Mouse (Mus musculus) layer of hippocampus, postnatal 36 days (tissue): ENCODE data around the gene Hoxc4. TPM values are rescaled to one million over a fixed set of nuclear protein-coding genes. Genes with fewer than 3 reads are reported as not detected.

Experiments used
- DNase-seq, 2 experiments: peaks; one replicate each; pipeline ENCODE4 v3.0.0; 2022
- total RNA-seq, 2 experiments: library from RNA; stranded (reverse); gene quantifications; 2 replicates each; pipeline ENCODE4 v1.2.3; 2021

Gene Hoxc4
- total RNA-seq, 2 experiments from 2014 or later: not detected

DNA sequence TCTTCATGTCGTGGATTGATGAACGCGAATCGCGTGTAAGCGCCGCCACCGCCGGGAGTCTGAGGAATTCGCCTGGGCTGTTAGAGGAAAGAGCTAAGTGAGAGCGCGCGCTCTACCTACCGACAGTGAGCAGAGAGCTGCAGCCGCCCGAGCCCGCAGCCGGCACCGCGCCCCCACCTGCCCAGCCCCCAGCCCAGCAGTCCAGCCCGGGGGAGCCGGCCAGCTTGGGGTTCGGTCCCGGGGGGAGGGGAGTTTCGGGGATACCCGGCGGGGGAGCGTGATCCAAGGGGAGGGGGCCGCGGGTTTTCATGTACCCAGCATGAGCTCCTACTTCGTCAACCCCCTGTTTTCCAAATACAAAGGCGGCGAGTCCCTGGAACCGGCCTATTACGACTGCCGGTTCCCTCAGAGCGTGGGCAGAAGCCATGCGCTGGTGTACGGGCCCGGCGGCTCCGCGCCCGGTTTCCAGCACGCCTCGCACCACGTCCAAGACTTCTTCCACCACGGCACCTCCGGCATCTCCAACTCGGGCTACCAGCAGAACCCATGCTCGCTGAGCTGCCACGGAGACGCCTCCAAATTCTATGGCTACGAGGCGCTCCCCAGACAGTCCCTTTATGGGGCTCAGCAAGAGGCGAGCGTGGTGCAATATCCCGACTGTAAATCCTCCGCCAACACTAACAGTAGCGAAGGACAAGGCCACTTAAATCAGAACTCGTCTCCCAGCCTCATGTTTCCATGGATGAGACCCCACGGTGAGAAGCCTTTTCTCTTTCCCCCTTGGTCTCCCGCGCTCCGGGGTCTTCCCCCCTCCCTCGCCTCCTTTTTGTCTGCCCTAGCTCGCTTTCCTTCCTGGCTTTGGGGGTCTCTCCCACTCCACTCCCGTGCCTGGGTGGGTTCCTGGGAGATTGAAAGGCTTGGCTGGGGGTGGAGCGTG lies 28.0 kb upstream of the Hoxc4 start, which contains the start of gene Hoxc8:
TSS of gene Hoxc8 (plus strand) at position 147 of the 937 bp plus-strand sequence.
- DNase-seq: no peak

- no peak for DNase-seq
Observed at GRCm38 (mm10) chr15:102991782-102992181, 27.0 kb upstream of the Hoxc4 start.

DNA sequence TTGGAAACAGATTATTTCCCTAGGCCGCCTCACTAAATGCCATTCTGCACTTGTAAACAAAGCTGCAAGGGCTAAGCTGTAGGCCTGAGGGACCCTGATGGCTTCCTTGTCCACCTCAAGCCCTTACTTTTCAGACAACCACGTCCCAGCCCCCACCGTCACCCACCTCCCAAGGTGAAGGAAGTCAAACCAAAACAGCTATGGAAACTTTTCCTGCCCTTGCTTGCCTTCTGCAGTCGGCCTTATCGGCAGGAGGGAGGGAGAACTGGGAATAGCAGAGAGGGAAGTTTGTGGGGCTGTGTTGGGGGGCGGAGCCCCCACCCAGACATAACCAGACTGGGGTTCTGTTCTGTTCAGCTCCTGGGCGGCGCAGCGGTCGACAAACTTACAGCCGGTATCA lies 26.5 kb upstream of the Hoxc4 start:
- no peak for DNase-seq

- DNase-seq: no peak
Observed at GRCm38 (mm10) chr15:102992863-102993262, 25.9 kb upstream of the Hoxc4 start.

GRCm38 (mm10) chr15:102996548-102996947 lies 22.2 kb upstream of the Hoxc4 start:
- DNase-seq: no peak

DNA sequence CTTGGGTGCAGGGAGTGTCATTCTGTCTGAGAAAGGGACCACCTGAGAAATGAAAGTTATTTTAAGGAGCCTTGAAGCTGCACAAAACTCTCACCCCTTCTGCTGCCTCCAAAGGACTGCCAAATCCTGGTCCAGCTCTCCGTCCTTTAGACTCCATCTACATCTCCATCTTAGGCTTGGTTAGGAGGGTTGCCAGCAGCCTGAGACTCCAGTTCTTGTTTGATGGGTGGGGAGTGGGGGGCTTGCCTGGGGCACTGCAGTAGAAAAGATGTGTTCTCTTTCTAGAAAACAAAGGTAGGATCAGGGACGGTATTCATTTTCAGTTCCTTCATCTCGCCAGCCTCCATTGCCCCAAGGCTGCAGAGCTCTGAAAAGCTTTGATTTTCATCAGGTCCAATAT lies 21.3 kb upstream of the Hoxc4 start:
- no peak for DNase-seq

GRCm38 (mm10) chr15:102997939-102998355 lies 20.8 kb upstream of the Hoxc4 start, which contains the start of gene Hoxc6:
Gene Hoxc6, plus strand, starts transcription at chr15:102998257.
- no peak for DNase-seq

- no peak for DNase-seq
Observed at GRCm38 (mm10) chr15:102998608-102999182, 20.0 kb upstream of the Hoxc4 start.

GRCm38 (mm10) chr15:102999183-102999831 lies 19.4 kb upstream of the Hoxc4 start:
- DNase-seq: no peak

GRCm38 (mm10) chr15:102999955-103000354 lies 18.8 kb upstream of the Hoxc4 start:
- no peak for DNase-seq

GRCm38 (mm10) chr15:103000501-103000901 lies 18.2 kb upstream of the Hoxc4 start:
- DNase-seq: no peak

DNA sequence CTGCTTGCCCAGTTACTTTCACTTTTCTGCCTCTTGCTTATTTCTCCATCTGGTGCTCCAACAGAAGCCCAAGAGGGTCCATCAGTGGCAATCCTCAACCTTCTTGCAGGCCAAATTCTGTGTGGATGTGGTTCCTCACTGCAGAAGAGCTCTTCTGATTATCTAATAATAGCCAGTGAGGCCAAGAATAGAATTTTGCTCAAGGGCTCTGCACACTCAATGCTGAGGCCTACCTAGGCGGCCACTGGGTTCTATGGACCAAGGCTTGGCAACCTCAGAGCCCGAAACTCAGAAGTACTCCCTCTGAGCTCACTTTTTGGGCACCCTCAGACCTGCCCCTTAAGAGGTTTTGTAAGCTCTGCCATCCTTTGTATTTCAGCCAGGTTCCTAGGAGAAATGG lies 17.4 kb upstream of the Hoxc4 start:
- DNase-seq: no peak

DNA sequence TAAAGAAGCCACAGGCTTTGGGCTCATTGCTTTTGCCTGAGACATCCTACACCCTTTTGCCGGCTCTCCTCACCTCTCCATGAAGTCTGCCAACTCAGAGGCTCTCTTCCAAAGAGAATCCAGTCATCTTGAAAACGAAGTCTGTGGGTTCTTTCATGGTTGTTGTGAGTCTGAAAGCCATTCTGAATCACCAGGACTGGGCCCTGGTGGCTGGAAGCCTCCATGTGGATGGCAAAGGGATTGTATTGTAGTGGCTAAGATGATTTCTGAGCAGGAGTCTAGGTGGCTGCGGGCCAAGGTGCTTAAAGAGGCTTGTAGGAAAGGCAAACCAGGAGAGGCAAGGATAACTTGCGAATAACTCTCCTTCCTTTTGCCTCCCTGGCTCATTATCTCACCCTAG lies 16.6 kb upstream of the Hoxc4 start:
- no peak for DNase-seq

DNA sequence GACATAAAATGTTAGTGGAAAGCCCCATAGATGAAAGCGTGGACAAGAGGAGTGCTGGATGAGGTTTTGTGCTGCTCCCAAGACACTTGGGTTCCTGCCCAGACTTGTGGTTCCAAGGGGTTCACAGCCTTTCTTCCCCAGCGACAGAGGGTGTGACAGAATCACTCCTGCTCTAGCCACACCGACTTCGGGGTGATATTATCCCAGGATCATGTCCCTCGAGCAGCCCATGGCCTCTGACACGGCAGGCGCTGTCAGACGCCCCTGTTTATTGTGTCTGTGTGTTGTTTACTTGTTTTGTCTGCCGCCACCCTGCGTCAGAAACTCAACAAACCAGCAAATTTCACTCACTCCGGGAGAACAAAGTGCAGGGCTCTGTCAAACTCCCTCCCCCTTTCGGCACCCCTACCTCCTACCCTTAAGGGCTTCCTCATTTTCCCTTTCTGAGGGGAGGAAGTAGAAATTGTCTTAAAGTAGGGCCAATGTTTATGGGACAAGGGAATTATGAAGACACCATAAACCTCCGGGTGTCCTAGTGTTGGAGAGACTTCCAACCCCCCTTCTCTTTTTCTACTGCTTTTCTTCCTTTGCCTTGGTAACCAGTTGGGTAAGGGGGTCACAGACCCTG lies 15.8 kb upstream of the Hoxc4 start:
- no peak for DNase-seq

DNA sequence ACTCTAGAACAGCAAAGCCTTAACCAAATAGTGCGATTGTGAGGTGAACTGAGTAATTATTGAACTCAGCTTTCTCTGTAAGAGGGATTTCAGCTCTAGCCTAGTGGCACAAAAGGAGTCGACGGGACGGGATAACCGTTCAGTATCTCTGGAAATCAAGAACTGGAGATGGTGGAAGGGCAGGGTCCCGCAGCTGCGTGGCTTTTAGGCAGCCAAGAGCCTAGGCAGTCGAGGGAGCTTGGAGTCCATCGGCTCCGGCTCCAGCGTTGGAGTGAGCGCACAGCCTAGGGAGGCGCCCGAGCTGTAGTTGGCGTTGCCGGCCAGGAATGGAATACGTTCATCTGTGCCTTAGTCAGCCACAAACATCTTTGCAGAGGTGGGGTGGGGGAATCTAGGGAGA lies 13.4 kb upstream of the Hoxc4 start:
- no peak for DNase-seq

DNA sequence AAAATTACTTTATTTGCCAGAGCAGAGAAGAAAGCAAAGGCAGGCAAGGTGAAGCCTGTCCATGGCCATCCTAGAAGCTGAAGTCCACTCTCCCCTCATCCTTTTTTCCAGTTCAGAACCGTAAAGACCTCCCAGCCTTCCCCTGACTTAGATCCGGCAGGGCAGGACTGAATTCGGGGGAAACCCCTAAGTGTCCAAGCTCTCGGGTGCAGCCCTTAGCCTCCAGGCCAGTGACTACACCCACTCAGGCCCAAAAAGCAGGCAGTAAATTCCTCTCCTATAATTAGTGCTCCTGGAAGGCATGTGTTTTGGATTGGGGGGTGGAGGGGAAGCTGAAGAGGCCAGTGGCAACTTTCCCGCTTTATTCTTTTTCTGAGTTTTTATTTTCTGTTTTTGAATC lies 12.9 kb upstream of the Hoxc4 start:
- DNase-seq: no peak

- DNase-seq: no peak
Observed at GRCm38 (mm10) chr15:103006326-103006725, 12.4 kb upstream of the Hoxc4 start.

- no peak for DNase-seq
Observed at GRCm38 (mm10) chr15:103009265-103010111, 9.2 kb upstream of the Hoxc4 start.

GRCm38 (mm10) chr15:103010112-103010846 lies 8.5 kb upstream of the Hoxc4 start:
- no peak for DNase-seq

- DNase-seq: no peak
Observed at GRCm38 (mm10) chr15:103010847-103011555, 7.7 kb upstream of the Hoxc4 start.
